Mouse (Mus musculus) common myeloid progenitor, adult 5-6 weeks (primary cell): ENCODE results near the gene Pygb. TPM values are rescaled to one million over a fixed set of nuclear protein-coding genes. Genes with fewer than 3 reads are reported as not detected.

Experiments
- total RNA-seq: library from RNA; stranded (forward); fragments of 200-1000, 187-1606 nt; gene quantifications from 2 replicates; pipeline ENCODE4 v1.2.3, GENCODE M21; 2017

The Pygb gene
- total RNA-seq, 1 experiment from 2014 or later, result 29.7 TPM

Other genes with a start within 250 kb of the Pygb start
- gene Cst7, start 216.3 kb upstream of the Pygb start, total RNA-seq, result 90.6 and 112 TPM in 2 replicates
- 42.3 and 46.1 TPM in 2 replicates for gene Apmap, start 178.2 kb upstream of the Pygb start, total RNA-seq
- gene Acss1, start 118.2 kb upstream of the Pygb start, total RNA-seq, result 39.6 and 40.4 TPM in 2 replicates
- not detected in 2 replicates for gene Vsx1, start 97.4 kb upstream of the Pygb start, total RNA-seq
- 13.9 and 18.4 TPM in 2 replicates for gene Entpd6, start 37.7 kb upstream of the Pygb start, total RNA-seq
- gene Abhd12, start 118.0 kb downstream of the Pygb start, total RNA-seq, result 15.5 and 88.6 TPM in 2 replicates
- 88.0 and 96.4 TPM in 2 replicates for gene Gins1, start 118.7 kb downstream of the Pygb start, total RNA-seq